Mouse (Mus musculus) olfactory bulb, adult 2 months (tissue): ENCODE results near the gene Nsun6.

Experiments used
- CTCF ChIP-seq: fragments of 200-500 bp; IDR thresholded peaks from 2 replicates; pipeline ENCODE4 v1.5.1; 2012; ENCODE audit warnings: low read depth, mild to moderate bottlenecking, low read length, moderate library complexity; ENCODE audit not compliant: insufficient read depth
- POLR2A ChIP-seq: fragments of 200-500 bp; IDR thresholded peaks from 2 replicates; pipeline ENCODE4 v1.6.1; 2012; ENCODE audit warnings: mild to moderate bottlenecking, low read depth, low read length, moderate library complexity; ENCODE audit not compliant: insufficient read depth

- no peak for TF ChIP-seq CTCF
- no peak for TF ChIP-seq POLR2A
These were observed 16.2 kb downstream of the Nsun6 start for GRCm38 (mm10) chr2:15038705-15039104.
